Mouse (Mus musculus) skeletal muscle tissue, adult 2 months (tissue): Measurements from ENCODE around the gene Slc40a1.

ENCODE experiments used
- DNase-seq: peaks from one replicate; pipeline ENCODE4 v3.0.0-alpha.2; 2012; ENCODE audit warnings: low read depth, low spot score

Gene Slc40a1

DNA sequence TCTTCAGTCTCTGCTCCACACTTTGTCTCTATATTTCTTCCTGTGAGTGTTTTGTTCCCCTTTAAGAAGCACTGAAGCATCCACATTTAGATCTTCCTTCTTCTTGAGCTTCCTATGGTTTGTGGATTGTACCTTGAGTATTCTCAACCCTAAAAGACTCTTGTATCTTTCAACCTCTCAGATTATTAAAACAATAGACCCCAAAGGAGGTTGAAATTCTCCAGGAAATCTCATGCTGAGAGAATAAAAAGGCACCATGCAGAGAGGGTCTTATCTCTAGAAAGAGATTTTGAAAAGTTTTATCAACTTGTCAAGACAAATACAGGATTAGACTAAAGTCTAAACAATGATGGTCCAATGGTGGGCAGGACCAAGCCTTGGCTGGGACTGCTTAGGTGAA, 42.9 kb downstream of the Slc40a1 start:
- no peak for DNase-seq

- DNase-seq = no peak
These were observed 44.2 kb downstream of the Slc40a1 start for GRCm38 (mm10) chr1:45882076-45882475.

DNA sequence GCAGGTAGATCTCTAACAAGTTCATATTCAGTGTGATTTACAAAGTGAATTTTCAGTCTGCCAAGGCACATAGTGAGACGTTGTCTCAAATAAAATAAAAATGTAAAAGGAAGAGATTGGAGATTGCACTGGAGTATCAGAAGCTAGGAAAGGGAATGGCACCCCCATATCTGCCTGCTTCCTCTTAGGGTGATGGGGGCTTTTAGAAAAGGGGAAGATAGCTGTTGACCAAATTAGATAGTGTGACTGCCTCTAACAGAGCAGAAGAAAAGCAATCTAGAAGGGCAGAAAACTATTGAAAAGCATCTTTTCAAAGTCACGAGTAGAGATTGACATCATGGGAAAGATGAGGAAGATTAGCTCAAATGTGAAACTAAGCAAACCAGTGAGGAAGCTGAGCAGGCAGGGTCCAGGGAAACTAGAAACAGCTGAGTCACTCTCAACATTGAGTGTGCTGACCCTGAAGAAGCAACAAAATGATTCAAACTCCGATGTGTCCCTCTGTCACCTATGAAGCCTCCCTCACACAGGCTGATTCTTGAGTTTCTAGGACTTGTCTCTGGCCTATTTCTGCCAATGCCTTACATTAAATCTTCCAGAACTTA, 45.0 kb downstream of the Slc40a1 start:
- DNase-seq = no peak

DNA sequence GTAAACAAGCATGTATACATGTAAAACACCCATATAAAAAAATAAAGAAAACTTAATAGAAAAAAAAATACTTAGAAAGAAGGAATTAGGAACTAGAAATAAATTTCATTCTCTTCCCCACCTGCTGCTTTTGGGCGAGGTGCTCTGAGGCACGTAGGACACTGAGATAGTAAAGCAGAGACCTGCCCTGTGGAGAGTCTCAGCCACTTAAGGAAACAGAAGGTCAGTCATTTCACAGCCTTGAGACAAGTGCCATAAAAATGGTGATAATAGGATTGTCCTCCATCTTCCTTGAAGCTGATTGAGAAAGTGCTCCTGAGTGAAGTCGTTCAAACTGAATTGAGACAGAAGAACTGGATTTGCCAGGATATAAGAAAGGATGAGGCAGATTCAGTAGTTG, 48.9 kb downstream of the Slc40a1 start:
- DNase-seq = no peak

GRCm38 (mm10) chr1:45876450-45877198, 49.7 kb downstream of the Slc40a1 start:
- no peak for DNase-seq

DNA sequence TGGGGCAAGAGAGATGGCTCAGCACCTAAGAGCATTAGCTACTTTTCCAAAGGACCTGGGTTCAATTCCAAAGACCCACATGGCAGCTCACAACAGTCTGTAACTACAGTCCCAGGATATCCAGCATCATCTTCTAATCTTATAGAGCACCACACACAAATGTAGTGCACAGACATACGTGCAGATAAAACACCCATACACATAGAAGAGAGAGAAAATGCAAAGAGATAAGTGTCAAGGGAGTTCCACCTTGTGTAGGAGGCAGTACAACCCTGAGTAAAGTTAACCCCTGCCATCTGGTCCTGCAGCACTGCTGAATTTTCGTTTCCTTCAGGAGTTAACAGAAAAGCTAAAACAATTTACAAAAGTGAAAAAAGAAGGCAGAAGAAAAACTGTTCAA, 50.7 kb downstream of the Slc40a1 start:
- DNase-seq = no peak

- DNase-seq = no peak
These were observed 53.1 kb downstream of the Slc40a1 start for GRCm38 (mm10) chr1:45873250-45873649.

DNA sequence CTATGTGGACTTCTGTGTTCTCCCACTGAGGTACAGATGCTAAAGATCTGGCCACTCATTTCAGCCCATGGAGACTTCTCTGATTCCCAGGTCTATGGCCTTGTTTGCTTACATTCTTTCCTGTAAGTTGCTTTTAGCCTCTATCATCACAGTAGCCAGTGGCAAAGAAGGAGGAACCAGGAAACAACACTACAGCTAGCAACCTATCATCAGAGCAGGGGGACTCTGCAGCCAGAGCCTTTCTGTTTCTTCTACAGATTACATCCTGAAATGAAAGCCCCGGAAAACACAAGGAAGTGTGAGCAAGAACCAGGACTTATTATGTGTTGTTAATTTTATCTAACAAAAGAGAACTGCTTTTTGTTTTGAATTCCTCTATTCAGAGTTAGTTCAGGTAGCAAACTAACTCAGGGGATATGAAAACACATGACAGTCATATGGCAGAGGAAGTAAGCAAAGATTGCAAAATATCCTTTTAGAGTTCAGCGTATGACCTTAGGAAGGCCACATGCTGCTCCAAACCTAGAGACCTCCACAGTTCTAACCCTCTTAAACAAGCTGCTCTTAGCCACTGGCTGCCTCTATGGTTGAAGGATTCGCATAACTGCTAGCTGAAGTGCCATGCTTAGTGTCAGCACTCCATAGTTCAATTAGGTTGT, 57.7 kb downstream of the Slc40a1 start:
- no peak for DNase-seq

GRCm38 (mm10) chr1:45868050-45868449, 58.3 kb downstream of the Slc40a1 start:
- DNase-seq = no peak

- no peak for DNase-seq
These were observed 59.9 kb downstream of the Slc40a1 start for GRCm38 (mm10) chr1:45866288-45867018.

DNA sequence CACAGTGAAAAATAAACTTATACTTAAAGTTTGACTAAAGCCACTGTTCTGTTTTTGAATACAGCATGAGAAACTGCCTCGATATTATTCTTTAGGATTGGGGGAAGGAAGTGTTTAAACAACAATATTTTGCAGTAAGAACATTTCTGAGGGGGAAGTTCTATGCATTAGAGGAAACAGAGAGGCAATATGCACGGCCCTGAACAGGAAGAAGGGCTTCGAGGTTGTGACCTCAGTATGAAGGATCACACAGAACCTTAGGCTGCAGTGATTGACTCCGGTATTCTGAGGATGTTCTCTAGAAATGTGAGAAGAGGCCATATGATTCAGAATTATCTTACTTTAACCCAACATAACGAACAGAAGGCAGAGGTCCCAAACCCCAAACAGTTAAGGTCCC, 60.6 kb downstream of the Slc40a1 start:
- no peak for DNase-seq

GRCm38 (mm10) chr1:45865316-45865715, 61.0 kb downstream of the Slc40a1 start:
- no peak for DNase-seq

- DNase-seq = peak; percentile 39
These were observed 61.7 kb downstream of the Slc40a1 start for GRCm38 (mm10) chr1:45864564-45865014.

GRCm38 (mm10) chr1:45863641-45864040, 62.7 kb downstream of the Slc40a1 start:
- DNase-seq = no peak

GRCm38 (mm10) chr1:45861162-45861561, 65.2 kb downstream of the Slc40a1 start:
- no peak for DNase-seq

- DNase-seq = peak; percentile 19
These were observed 66.0 kb downstream of the Slc40a1 start for GRCm38 (mm10) chr1:45860349-45860748.
